Mouse (Mus musculus) embryonic facial prominence, embryonic 12.5 days (tissue): ENCODE measurements around the gene Lrrc58. TPM values are rescaled to one million over a fixed set of nuclear protein-coding genes. Genes with fewer than 3 reads are reported as not detected.

Source experiments
- ATAC-seq: fragments of 200-750 bp; cut with Nextera tagmentation; 2 replicates; pipeline ENCODE4 v1.8.0; 2017; ENCODE audit not compliant: insufficient number of reproducible peaks, insufficient read depth, low FRiP score, low TSS enrichment
- H3K27ac ChIP-seq: fragments of 300-500 bp; sonication (generic); 2 replicates; pipeline ENCODE4 v1.5.1; 2016; ENCODE audit warnings: mild to moderate bottlenecking
- H3K27me3 ChIP-seq: fragments of 300-500 bp; sonication (generic); 2 replicates; pipeline ENCODE4 v1.6.1; 2016; ENCODE audit warnings: mild to moderate bottlenecking, moderate library complexity
- H3K36me3 ChIP-seq: fragments of 300-500 bp; sonication (generic); 2 replicates; pipeline ENCODE4 v1.6.1; 2016; ENCODE audit warnings: mild to moderate bottlenecking
- H3K4me1 ChIP-seq: fragments of 300-500 bp; sonication (generic); 2 replicates; pipeline ENCODE4 v1.6.1; 2016
- H3K4me2 ChIP-seq: fragments of 300-500 bp; sonication (generic); replicated peaks from 2 replicates; pipeline ENCODE4 v1.6.1; 2016; ENCODE audit warnings: mild to moderate bottlenecking, moderate library complexity
- H3K4me3 ChIP-seq: fragments of 300-500 bp; sonication (generic); 2 replicates; pipeline ENCODE4 v1.5.1; 2016; ENCODE audit warnings: mild to moderate bottlenecking
- H3K9ac ChIP-seq: fragments of 300-500 bp; sonication (generic); 2 replicates; pipeline ENCODE4 v1.6.1; 2016; ENCODE audit warnings: mild to moderate bottlenecking, moderate library complexity
- H3K9me3 ChIP-seq: fragments of 300-500 bp; sonication (generic); 2 replicates; pipeline ENCODE4 v1.6.1; 2016; ENCODE audit warnings: mild to moderate bottlenecking, moderate library complexity
- WGBS: fragments of 180-500 bp; shearing (Covaris S2); methylation state at CpG from one replicate; pipeline ENCODE4 v1.1.7; 2016; 5-methylcytosine and 5-hydroxymethylcytosine counted together
- polyA plus RNA-seq: library from polyadenylated mRNA; unstranded; fragments of >200 nt; fragmentation: Nextera tagmentation; extraction: Ambion mirVana; gene quantifications from 2 replicates; pipeline ENCODE4 v1.2.1, GENCODE M21; 2016

Gene Lrrc58
- polyA plus RNA-seq, 1 experiment from 2014 or later, result 65.7 TPM

DNA sequence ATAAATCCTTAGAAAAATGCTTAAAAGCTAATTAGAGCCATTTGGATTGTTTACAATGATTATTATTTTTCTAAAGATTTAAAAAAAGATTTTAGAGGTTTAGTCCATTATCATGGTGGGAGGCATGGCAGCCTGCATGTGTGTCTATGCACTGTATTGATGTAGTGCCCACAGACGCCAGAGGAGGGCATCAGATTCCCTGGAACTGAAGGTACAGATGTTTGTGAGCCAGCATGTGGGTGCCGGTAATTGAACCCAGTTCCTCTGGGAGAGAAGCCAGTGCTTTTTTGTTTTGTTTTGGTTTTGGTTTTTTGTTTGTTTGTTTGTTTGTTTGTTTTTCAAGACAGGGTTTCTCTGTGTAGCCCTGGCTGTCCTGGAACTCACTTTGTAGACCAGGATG is 61.4 kb downstream of the Lrrc58 start:
- no peak for ATAC-seq
- Histone ChIP-seq H3K4me1 (peaks cover 5% of the 10 kb centered on the region; the same call in 1 of the 2 replicates), H3K27me3 (no peaks in the 10 kb centered on the region), H3K4me2 (no peak overlapping the region), H3K4me3 (no peak overlapping the region), H3K36me3 (no peaks in the 10 kb centered on the region), H3K27ac (no peak overlapping the region), H3K9me3 (no peaks in the 10 kb centered on the region), H3K9ac (no peak overlapping the region)
- 82% methylated on average over 2 of the region's 2 CpGs for WGBS

DNA sequence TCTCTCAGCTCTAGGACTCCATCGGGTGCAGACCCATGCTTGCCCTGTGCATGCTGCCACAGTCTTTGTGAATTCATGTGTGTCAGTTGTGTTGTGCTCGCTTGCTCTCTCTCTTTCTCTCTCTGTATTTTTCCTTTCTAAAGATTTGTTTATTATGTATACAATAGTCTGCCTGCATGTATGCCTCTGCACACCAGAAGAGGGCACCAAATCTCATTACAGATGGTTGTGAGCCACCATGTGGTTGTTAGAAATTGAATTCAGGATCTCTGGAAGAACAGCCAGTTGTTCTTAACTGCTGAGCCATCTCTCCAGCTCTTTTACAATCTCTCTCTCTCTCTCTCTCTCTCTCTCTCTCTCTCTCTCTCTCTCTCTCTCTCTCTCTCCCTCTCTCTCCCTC is 66.7 kb downstream of the Lrrc58 start:
- Histone ChIP-seq H3K4me1 (no peaks in the 10 kb centered on the region; the same call in 1 of the 2 replicates), H3K9me3 (no peaks in the 10 kb centered on the region), H3K4me3 (no peak overlapping the region), H3K9ac (no peak overlapping the region), H3K36me3 (no peaks in the 10 kb centered on the region), H3K27me3 (no peaks in the 10 kb centered on the region), H3K4me2 (no peak overlapping the region), H3K27ac (no peak overlapping the region)
- ATAC-seq, result no peak
- WGBS, result 88% methylated on average over 2 of the region's 2 CpGs

DNA sequence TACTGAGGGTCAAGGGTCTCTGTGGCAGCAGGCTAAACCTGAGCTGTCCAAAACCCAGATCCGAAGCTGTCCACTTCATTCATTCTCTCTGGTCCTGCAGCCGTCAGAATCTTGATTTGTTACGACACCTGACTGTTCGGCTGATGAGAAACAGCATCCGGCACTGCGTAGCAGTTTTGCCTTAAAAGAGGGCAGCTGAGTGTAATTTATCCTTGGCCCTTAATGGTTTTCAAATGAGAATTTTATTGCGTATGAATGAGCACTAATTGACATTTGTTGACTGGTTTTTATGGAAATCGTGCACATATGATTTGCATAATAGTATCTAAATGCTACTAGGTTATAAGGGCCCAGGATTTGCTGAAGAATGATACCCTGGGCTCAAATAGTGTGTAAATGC is 69.1 kb downstream of the Lrrc58 start:
- Histone ChIP-seq H3K27ac (no peak overlapping the region), H3K4me3 (no peak overlapping the region), H3K4me2 (no peak overlapping the region), H3K9me3 (no peaks in the 10 kb centered on the region), H3K36me3 (no peaks in the 10 kb centered on the region), H3K27me3 (no peaks in the 10 kb centered on the region), H3K4me1 (peaks cover 4% of the 10 kb centered on the region; the same call in 1 of the 2 replicates), H3K9ac (no peak overlapping the region)
- 48% methylated on average over 8 of the region's 8 CpGs for WGBS
- ATAC-seq, result no peak

Other genes with a start within 250 kb of the Lrrc58 start
- gene Ndufb4, start 213.9 kb upstream of the Lrrc58 start, polyA plus RNA-seq, result 60.6 and 66.1 TPM in 2 replicates
- 512 and 537 TPM in 2 replicates for gene Fstl1, start 91.5 kb upstream of the Lrrc58 start, polyA plus RNA-seq
- gene Gm36028, start 7.2 kb upstream of the Lrrc58 start, polyA plus RNA-seq, result 0.24 and 0.28 TPM in 2 replicates
- 1.2 and 1.5 TPM in 2 replicates for gene Gpr156, start 48.1 kb downstream of the Lrrc58 start, polyA plus RNA-seq
- gene Gsk3b, start 220.6 kb downstream of the Lrrc58 start, polyA plus RNA-seq, result 81.9 and 82.6 TPM in 2 replicates